Mouse (Mus musculus) lung, postnatal 0 days (tissue): ENCODE data around the gene Atxn7l2.

ENCODE experiments used
- CTCF ChIP-seq: IDR thresholded peaks from 2 replicates; pipeline ENCODE4 v1.5.1; 2016; ENCODE audit warnings: antibody characterized with exemption, mild to moderate bottlenecking
- EP300 ChIP-seq: IDR thresholded peaks from 2 replicates; pipeline ENCODE4 v1.6.1; 2016; ENCODE audit warnings: antibody characterized with exemption, mild to moderate bottlenecking, control low read depth

- TF ChIP-seq CTCF, result no peak
- TF ChIP-seq EP300, result no peak
Observed at GRCm38 (mm10) chr3:108154656-108155055, 56.1 kb downstream of the Atxn7l2 start, which contains the start of gene Gpr61.
